Mouse (Mus musculus) heart, embryonic 15.5 days (tissue): ENCODE results near the gene Itih2. TPM values are rescaled to one million over a fixed set of nuclear protein-coding genes. Genes with fewer than 3 reads are reported as not detected.

Experiments
- ATAC-seq: fragments of 200-750 bp; cut with Nextera tagmentation; replicated peaks from 2 replicates; pipeline ENCODE4 v1.8.0; 2017; ENCODE audit warnings: low read depth, moderate TSS enrichment; ENCODE audit not compliant: insufficient number of reproducible peaks, insufficient read depth, low FRiP score
- H3K27ac ChIP-seq: fragments of 300-500 bp; sonication (generic); 2 replicates; pipeline ENCODE4 v1.5.1; 2015; ENCODE audit warnings: mild to moderate bottlenecking, inconsistent platforms
- H3K27me3 ChIP-seq: fragments of 300-500 bp; sonication (generic); 2 replicates; pipeline ENCODE4 v1.6.1; 2015; ENCODE audit warnings: inconsistent platforms
- H3K36me3 ChIP-seq: fragments of 300-500 bp; sonication (generic); 2 replicates; pipeline ENCODE4 v1.6.1; 2015; ENCODE audit warnings: mild to moderate bottlenecking, inconsistent platforms
- H3K4me1 ChIP-seq: fragments of 300-500 bp; sonication (generic); replicated peaks from 2 replicates; pipeline ENCODE4 v1.6.1; 2015; ENCODE audit warnings: inconsistent platforms
- H3K4me2 ChIP-seq: fragments of 300-500 bp; sonication (generic); 2 replicates; pipeline ENCODE4 v1.6.1; 2015; ENCODE audit warnings: inconsistent platforms, mild to moderate bottlenecking, moderate library complexity
- H3K4me3 ChIP-seq: fragments of 300-500 bp; sonication (generic); 2 replicates; pipeline ENCODE4 v1.5.1; 2015; ENCODE audit warnings: mild to moderate bottlenecking, inconsistent platforms
- H3K9ac ChIP-seq: fragments of 300-500 bp; sonication (generic); 2 replicates; pipeline ENCODE4 v1.6.1; 2015; ENCODE audit warnings: mild to moderate bottlenecking, inconsistent platforms
- H3K9me3 ChIP-seq: fragments of 300-500 bp; sonication (generic); replicated peaks from 2 replicates; pipeline ENCODE4 v1.6.1; 2016; ENCODE audit warnings: inconsistent platforms
- WGBS: fragments of 180-500 bp; shearing (Covaris S2); methylation state at CpG from one replicate; pipeline ENCODE4 v1.1.7; 2015; ENCODE audit warnings: mixed read lengths; 5-methylcytosine and 5-hydroxymethylcytosine counted together
- polyA plus RNA-seq: library from polyadenylated mRNA; unstranded; fragments of >200 nt; fragmentation: Nextera tagmentation; extraction: Ambion mirVana; gene quantifications from 2 replicates; pipeline ENCODE4 v1.2.1, GENCODE M21; 2015

The Itih2 gene
- polyA plus RNA-seq = 0.58 and 2.0 TPM in 2 replicates

DNA sequence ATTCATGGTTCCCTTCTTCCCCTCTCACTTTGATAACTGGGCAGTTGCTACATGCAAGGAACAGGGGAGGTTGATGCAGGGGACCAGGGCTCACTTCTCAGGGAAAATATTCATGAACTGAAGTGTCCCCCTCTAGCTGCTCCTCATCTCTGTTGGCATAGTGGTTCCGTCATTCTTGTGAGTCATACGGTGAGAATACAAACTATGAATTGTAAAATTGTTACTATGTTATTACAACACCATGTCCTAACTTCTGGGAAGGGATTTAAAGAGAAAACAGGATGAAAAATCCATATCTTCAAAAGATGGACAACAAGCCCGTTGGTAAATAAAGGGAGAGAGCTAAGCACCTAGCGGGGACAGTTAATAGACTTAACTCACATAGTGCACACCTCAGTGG, at the start of gene Itih2:
Gene Itih2 (minus strand): TSS at position 101 of the 400 bp plus-strand sequence.
- no peaks in the 10 kb centered on the region for H3K36me3 ChIP-seq
- H3K4me3 ChIP-seq = no peak within 1 kb of the TSS
- no peaks in the 10 kb centered on the region for H3K4me1 ChIP-seq
- no peak within 1 kb of the TSS for H3K9ac ChIP-seq
- H3K27ac ChIP-seq = no peak within 1 kb of the TSS
- no peaks in the 10 kb centered on the region for H3K9me3 ChIP-seq
- no peak within 1 kb of the TSS for H3K4me2 ChIP-seq
- WGBS = 80% methylated on average over 4 of the region's 4 CpGs
- ATAC-seq = no peak
- no peaks in the 10 kb centered on the region for H3K27me3 ChIP-seq

DNA sequence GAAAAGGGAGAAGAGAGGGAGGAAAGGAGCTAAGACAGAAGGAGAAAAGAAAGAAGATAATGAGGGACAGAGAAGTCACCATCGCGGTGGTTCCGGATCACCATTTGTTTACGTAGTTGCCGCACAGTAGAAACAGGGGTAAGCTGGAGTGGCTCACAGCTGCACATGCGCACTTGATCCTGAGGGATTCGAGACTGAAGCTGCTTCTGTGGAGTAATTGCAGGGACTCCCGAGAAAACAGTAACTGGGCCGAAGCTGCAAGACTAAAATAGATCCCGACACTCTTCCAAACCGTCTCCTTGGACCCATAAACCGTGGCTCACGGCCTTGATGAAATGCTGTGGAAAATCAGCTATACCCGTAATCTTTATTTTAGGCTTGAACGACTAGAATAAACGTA, 38.8 kb upstream of the Itih2 start:
- no peaks in the 10 kb centered on the region for H3K9me3 ChIP-seq

DNA sequence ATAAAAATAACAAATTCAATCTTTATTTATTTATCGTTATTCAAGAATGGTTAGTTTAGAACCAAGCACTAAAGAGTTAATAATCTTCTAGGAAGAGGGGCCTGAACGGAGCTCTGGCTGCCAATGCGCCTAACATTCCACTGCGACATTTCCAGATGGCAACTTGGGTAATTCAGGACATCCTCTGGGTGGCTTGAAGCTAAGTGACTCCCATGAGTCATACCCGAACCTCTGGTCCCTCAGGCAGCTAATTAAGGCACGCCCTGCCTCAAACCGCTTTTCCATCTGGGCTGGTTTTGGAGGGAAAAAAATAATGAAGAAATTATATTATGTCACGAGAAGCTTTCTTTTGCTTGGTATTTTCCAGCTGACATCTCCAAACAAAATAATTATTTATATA, 36.8 kb upstream of the Itih2 start:
- ATAC-seq = no peak
- 51% methylated on average over 8 of the region's 8 CpGs for WGBS
- no peaks in the 10 kb centered on the region for H3K4me1 ChIP-seq
- no peaks in the 10 kb centered on the region for H3K27me3 ChIP-seq
- no peaks in the 10 kb centered on the region for H3K36me3 ChIP-seq
- no peaks in the 10 kb centered on the region for H3K9me3 ChIP-seq
- H3K27ac ChIP-seq = no peak overlapping the region
- H3K9ac ChIP-seq = no peak overlapping the region
- no peak overlapping the region for H3K4me3 ChIP-seq
- H3K4me2 ChIP-seq = no peak overlapping the region

More for the DNA sequence above, 38.8 kb upstream of the Itih2 start:
- Histone ChIP-seq H3K4me2 (no peak overlapping the region), H3K36me3 (no peaks in the 10 kb centered on the region), H3K27ac (no peak overlapping the region), H3K4me3 (no peak overlapping the region), H3K27me3 (no peaks in the 10 kb centered on the region), H3K9ac (no peak overlapping the region), H3K4me1 (no peaks in the 10 kb centered on the region)
- no peak for ATAC-seq
- 88% methylated on average over 16 of the region's 16 CpGs for WGBS

- Histone ChIP-seq H3K4me3 (no peak overlapping the region), H3K36me3 (no peaks in the 10 kb centered on the region), H3K9ac (no peak overlapping the region), H3K27ac (no peak overlapping the region), H3K27me3 (no peaks in the 10 kb centered on the region), H3K4me2 (no peak overlapping the region), H3K9me3 (no peaks in the 10 kb centered on the region), H3K4me1 (no peaks in the 10 kb centered on the region)
- 73% methylated on average over 11 of the region's 11 CpGs for WGBS
- ATAC-seq = no peak
Observed at GRCm38 (mm10) chr2:10167283-10167682, 36.1 kb upstream of the Itih2 start.

GRCm38 (mm10) chr2:10166635-10167034, 35.4 kb upstream of the Itih2 start:
- ATAC-seq = no peak
- Histone ChIP-seq H3K4me2 (no peak overlapping the region), H3K4me1 (no peaks in the 10 kb centered on the region), H3K36me3 (no peaks in the 10 kb centered on the region), H3K9ac (no peak overlapping the region), H3K27ac (no peak overlapping the region), H3K9me3 (no peaks in the 10 kb centered on the region), H3K27me3 (no peaks in the 10 kb centered on the region), H3K4me3 (no peak overlapping the region)
- WGBS = 36% methylated on average over 6 of the region's 6 CpGs

DNA sequence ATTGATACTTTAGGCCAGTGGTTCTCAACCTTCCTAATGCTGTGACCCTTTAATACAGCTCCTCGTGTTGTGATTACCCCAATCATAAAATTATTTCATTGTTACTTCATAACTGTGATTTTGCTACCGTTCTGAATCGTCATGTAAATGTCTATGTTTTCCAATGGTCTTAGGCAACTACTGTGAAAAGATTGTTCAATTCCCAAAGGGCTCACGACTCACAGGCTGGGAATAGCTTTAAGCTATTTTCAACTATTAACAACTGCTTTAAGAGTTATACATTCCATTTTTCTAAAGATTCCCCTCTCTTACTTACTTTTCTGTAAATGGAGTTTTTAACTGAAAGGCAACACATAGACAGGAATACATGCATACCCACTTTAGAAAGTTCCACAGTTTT, 30.8 kb upstream of the Itih2 start:
- no peak overlapping the region for H3K4me2 ChIP-seq
- H3K4me3 ChIP-seq = no peak overlapping the region
- 79% methylated on average over 4 of the region's 4 CpGs for WGBS
- H3K27ac ChIP-seq = no peak overlapping the region
- H3K4me1 ChIP-seq = no peaks in the 10 kb centered on the region
- H3K9me3 ChIP-seq = no peaks in the 10 kb centered on the region
- H3K27me3 ChIP-seq = no peaks in the 10 kb centered on the region
- H3K9ac ChIP-seq = no peak overlapping the region
- no peaks in the 10 kb centered on the region for H3K36me3 ChIP-seq
- ATAC-seq = no peak

GRCm38 (mm10) chr2:10157184-10157583, 26.0 kb upstream of the Itih2 start:
- peaks cover 13% of the 10 kb centered on the region for H3K4me1 ChIP-seq
- H3K9me3 ChIP-seq = no peaks in the 10 kb centered on the region
- H3K27ac ChIP-seq = no peak overlapping the region
- no peaks in the 10 kb centered on the region for H3K36me3 ChIP-seq
- no peak overlapping the region for H3K4me2 ChIP-seq
- 67% methylated on average over 10 of the region's 10 CpGs for WGBS
- H3K9ac ChIP-seq = no peak overlapping the region
- no peaks in the 10 kb centered on the region for H3K27me3 ChIP-seq
- no peak overlapping the region for H3K4me3 ChIP-seq
- ATAC-seq = no peak

- H3K9me3 ChIP-seq = no peaks in the 10 kb centered on the region
- H3K36me3 ChIP-seq = no peaks in the 10 kb centered on the region
- peaks cover 13% of the 10 kb centered on the region for H3K4me1 ChIP-seq
- H3K4me2 ChIP-seq = peak within 1 kb of the TSS; percentile 97
- no peak within 1 kb of the TSS for H3K27ac ChIP-seq
- H3K4me3 ChIP-seq = peak within 1 kb of the TSS; percentile 57
- peak within 1 kb of the TSS; percentile 53 for H3K9ac ChIP-seq
- peak; percentile 75 for ATAC-seq
- 7% methylated on average over 27 of the region's 27 CpGs for WGBS
- H3K27me3 ChIP-seq = no peaks in the 10 kb centered on the region
Observed at GRCm38 (mm10) chr2:10153201-10154075, 22.2 kb upstream of the Itih2 start, which contains the start of gene Itih5. TSS of gene Itih5 (plus strand) at chr2:10153571.

- Histone ChIP-seq H3K9me3 (no peaks in the 10 kb centered on the region), H3K4me2 (no peak overlapping the region), H3K36me3 (no peaks in the 10 kb centered on the region), H3K4me1 (peaks cover 13% of the 10 kb centered on the region), H3K4me3 (no peak overlapping the region), H3K27me3 (no peaks in the 10 kb centered on the region), H3K27ac (no peak overlapping the region), H3K9ac (no peak overlapping the region)
- 72% methylated on average over 5 of the region's 5 CpGs for WGBS
- no peak for ATAC-seq
Observed at GRCm38 (mm10) chr2:10152590-10152989, 21.4 kb upstream of the Itih2 start.

GRCm38 (mm10) chr2:10147176-10147575, 16.0 kb upstream of the Itih2 start:
- Histone ChIP-seq H3K27ac (no peak overlapping the region), H3K4me3 (no peak overlapping the region), H3K4me1 (no peaks in the 10 kb centered on the region), H3K9me3 (no peaks in the 10 kb centered on the region), H3K36me3 (no peaks in the 10 kb centered on the region), H3K27me3 (no peaks in the 10 kb centered on the region), H3K9ac (no peak overlapping the region), H3K4me2 (no peak overlapping the region)
- no peak for ATAC-seq
- whole genome bisulfite sequencing = 51% methylated on average over 8 of the region's 8 CpGs

DNA sequence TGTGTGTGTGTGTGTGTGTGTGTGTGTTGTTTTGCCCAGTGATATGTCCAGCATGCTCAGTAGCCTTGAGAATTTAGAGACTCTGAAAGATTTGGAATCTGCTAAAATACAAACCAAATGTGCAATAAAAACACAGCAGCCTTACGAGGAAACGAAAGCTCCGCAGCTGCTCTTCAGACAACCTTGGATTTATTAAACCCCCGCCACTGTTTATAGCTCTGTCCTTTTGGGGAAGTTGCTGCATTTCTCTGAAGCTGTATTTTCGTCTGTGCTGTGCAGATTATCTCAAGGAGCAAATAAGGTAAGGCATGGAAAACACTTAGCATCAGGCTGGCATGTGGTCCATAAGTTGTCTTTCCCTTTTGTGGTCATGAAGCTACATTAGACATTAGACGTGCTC, 14.3 kb upstream of the Itih2 start:
- no peak for ATAC-seq
- Histone ChIP-seq H3K9ac (no peak overlapping the region), H3K27ac (no peak overlapping the region), H3K4me1 (no peaks in the 10 kb centered on the region), H3K36me3 (no peaks in the 10 kb centered on the region), H3K4me2 (no peak overlapping the region), H3K9me3 (no peaks in the 10 kb centered on the region), H3K4me3 (no peak overlapping the region), H3K27me3 (no peaks in the 10 kb centered on the region; the same call in 1 of the 2 replicates)
- WGBS = 60% methylated on average over 6 of the region's 6 CpGs
